Comparison of ENCODE assay signal across 33 mouse cellular contexts in the genomic region with DNA sequence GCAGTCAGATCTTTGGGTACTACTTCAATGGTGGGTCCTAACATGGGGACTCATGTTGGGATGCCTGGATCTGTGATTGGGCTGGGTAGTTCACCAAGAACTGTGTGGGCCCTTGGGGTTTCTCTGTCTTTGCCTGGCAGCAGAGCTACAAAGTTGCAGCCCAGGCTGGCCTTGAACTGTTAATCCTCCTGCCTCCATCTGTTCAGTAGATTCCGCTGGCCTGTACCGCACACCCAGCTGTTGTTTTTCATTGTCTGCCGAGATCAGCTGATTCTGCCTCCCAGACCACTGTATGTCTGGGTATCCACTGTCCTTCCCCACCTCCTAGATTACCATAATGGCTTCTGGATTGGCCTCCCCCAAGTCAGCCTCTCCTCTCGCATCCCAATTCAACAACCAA.
"Had no signal": no experiment of that assay in that cellular context is flagged by ENCODE, and none has a peak within 500 bp of the region (broad histone marks: within the 10 kb centered on the region; RNA-seq: fewer than 3 reads in every experiment).

No protein-coding gene starts in this region.

- H3K9ac ChIP-seq: heart, embryonic 12.5 days; heart, embryonic 13.5 days; heart, embryonic 15.5 days; hindbrain, embryonic 12.5 days; hindbrain, embryonic 13.5 days; hindbrain, embryonic 14.5 days; hindbrain, embryonic 15.5 days; intestine, embryonic 15.5 days; kidney, embryonic 15.5 days had no signal

- H3K36me3 ChIP-seq: heart, embryonic 10.5 days; heart, embryonic 12.5 days; heart, embryonic 13.5 days; heart, embryonic 15.5 days; hindbrain, embryonic 10.5 days; hindbrain, embryonic 12.5 days; hindbrain, embryonic 13.5 days; hindbrain, embryonic 15.5 days; intestine, embryonic 15.5 days; kidney, embryonic 15.5 days had no signal

- H3K9me3 ChIP-seq: heart, embryonic 10.5 days; heart, embryonic 13.5 days; heart, embryonic 15.5 days; hindbrain, embryonic 10.5 days; hindbrain, embryonic 12.5 days; hindbrain, embryonic 13.5 days; hindbrain, embryonic 15.5 days; intestine, embryonic 15.5 days; kidney, embryonic 15.5 days had no signal

- H3K27me3 ChIP-seq: heart, embryonic 12.5 days; heart, embryonic 13.5 days; heart, embryonic 15.5 days; hindbrain, embryonic 12.5 days; hindbrain, embryonic 13.5 days; hindbrain, embryonic 15.5 days; intestine, embryonic 15.5 days; kidney, embryonic 15.5 days had no signal

- ATAC-seq: hindbrain, embryonic 16.5 days; hindbrain, postnatal 0 days; intestine, embryonic 15.5 days; intestine, embryonic 16.5 days; intestine, postnatal 0 days had no signal

- H3K4me1 ChIP-seq: heart, embryonic 10.5 days; heart, embryonic 12.5 days; heart, embryonic 13.5 days; heart, embryonic 15.5 days; hindbrain, embryonic 10.5 days; hindbrain, embryonic 12.5 days; hindbrain, embryonic 13.5 days; hindbrain, embryonic 15.5 days; intestine, embryonic 15.5 days; kidney, embryonic 15.5 days had no signal

- DNase-seq: heart, postnatal 14 days; heart, postnatal 36 days; heart, postnatal 4 days; kidney, adult 11 months; kidney, adult 18-20 months; kidney, adult 2 months; kidney, adult 8-10 months; kidney, adult 9 months; kidney, postnatal 10 days; kidney, postnatal 14 days; kidney, postnatal 25 days; kidney, postnatal 36 days; kidney, postnatal 4 days; layer of hippocampus, adult 9-11 months; layer of hippocampus, postnatal 36 days had no signal

- H3K4me3 ChIP-seq: heart, embryonic 10.5 days; heart, embryonic 12.5 days; heart, embryonic 13.5 days; heart, embryonic 15.5 days; hindbrain, embryonic 10.5 days; hindbrain, embryonic 12.5 days; hindbrain, embryonic 13.5 days; hindbrain, embryonic 15.5 days; intestine, embryonic 15.5 days; kidney, embryonic 15.5 days; layer of hippocampus, adult 2 months; left cerebral cortex, adult 2 months had no signal

- H3K27ac ChIP-seq: heart, embryonic 10.5 days; heart, embryonic 13.5 days; heart, embryonic 15.5 days; hindbrain, embryonic 10.5 days; hindbrain, embryonic 12.5 days; hindbrain, embryonic 13.5 days; hindbrain, embryonic 14.5 days; hindbrain, embryonic 15.5 days; hindbrain, postnatal 0 days; intestine, embryonic 15.5 days; kidney, embryonic 15.5 days; kidney, postnatal 0 days; left cerebral cortex, adult 2 months had no signal
